Mouse (Mus musculus) G1E-ER4 (cell line): ENCODE measurements around the gene Dnajb1. TPM values are rescaled to one million over a fixed set of nuclear protein-coding genes. Genes with fewer than 3 reads are reported as not detected.

Experiments
- GATA1 ChIP-seq: IDR thresholded peaks from one replicate; pipeline ENCODE4 v1.8.0; 2012; ENCODE audit warnings: low read length, inconsistent platforms
- polyA plus RNA-seq: library from polyadenylated mRNA; stranded (reverse); fragments of >175 nt; gene quantifications from 2 replicates; pipeline ENCODE4 v1.2.3, GENCODE M21; 2012

Gene Dnajb1
- polyA plus RNA-seq, 1 experiment: 64.0 TPM

- TF ChIP-seq GATA1: no peak
These were observed 13.8 kb downstream of the Dnajb1 start for GRCm38 (mm10) chr8:83621691-83622388.

- no peak for TF ChIP-seq GATA1
These were observed 14.5 kb downstream of the Dnajb1 start for GRCm38 (mm10) chr8:83622389-83622989.

- TF ChIP-seq GATA1: no peak
These were observed 15.6 kb downstream of the Dnajb1 start for GRCm38 (mm10) chr8:83623549-83623948.

GRCm38 (mm10) chr8:83624739-83625138 lies 16.7 kb downstream of the Dnajb1 start:
- no peak for TF ChIP-seq GATA1

- no peak for TF ChIP-seq GATA1
These were observed 17.8 kb downstream of the Dnajb1 start for GRCm38 (mm10) chr8:83625676-83626299.

GRCm38 (mm10) chr8:83632083-83632707 lies 24.2 kb downstream of the Dnajb1 start:
- no peak for TF ChIP-seq GATA1

- TF ChIP-seq GATA1: no peak
These were observed 30.9 kb downstream of the Dnajb1 start for GRCm38 (mm10) chr8:83638856-83639255.

GRCm38 (mm10) chr8:83639649-83640048 lies 31.7 kb downstream of the Dnajb1 start:
- no peak for TF ChIP-seq GATA1

- no peak for TF ChIP-seq GATA1
These were observed 39.5 kb downstream of the Dnajb1 start for GRCm38 (mm10) chr8:83647511-83647910.

- no peak for TF ChIP-seq GATA1
These were observed 40.0 kb downstream of the Dnajb1 start for GRCm38 (mm10) chr8:83648031-83648430.

- TF ChIP-seq GATA1: no peak
These were observed 41.7 kb downstream of the Dnajb1 start for GRCm38 (mm10) chr8:83649699-83650098.

- TF ChIP-seq GATA1: no peak
These were observed 44.2 kb downstream of the Dnajb1 start, which contains the start of gene Gipc1 for GRCm38 (mm10) chr8:83652030-83652743. Gene Gipc1, plus strand, starts transcription at chr8:83652677.

GRCm38 (mm10) chr8:83652744-83653661 lies 45.0 kb downstream of the Dnajb1 start:
- TF ChIP-seq GATA1: no peak

- TF ChIP-seq GATA1: no peak
These were observed 45.6 kb downstream of the Dnajb1 start for GRCm38 (mm10) chr8:83653662-83654017.

GRCm38 (mm10) chr8:83654725-83655124 lies 46.7 kb downstream of the Dnajb1 start:
- TF ChIP-seq GATA1: no peak
